Mouse (Mus musculus) intestine, embryonic 15.5 days (tissue): Measurements from ENCODE around the gene Mau2. TPM values are rescaled to one million over a fixed set of nuclear protein-coding genes. Genes with fewer than 3 reads are reported as not detected.
"Not testable (repeated sequence)": the region's sequence is repeated elsewhere in the genome, so short reads cannot be mapped to it uniquely, and the experiment has no call there.

Experiments
- ATAC-seq: fragments of 200-750 bp; cut with Nextera tagmentation; 2 replicates; pipeline ENCODE4 v1.8.0; 2017; ENCODE audit warnings: moderate TSS enrichment, moderate library complexity
- H3K27ac ChIP-seq: fragments of 300-500 bp; sonication (generic); 2 replicates; pipeline ENCODE4 v1.5.1; 2015; ENCODE audit warnings: mild to moderate bottlenecking, inconsistent platforms
- H3K27me3 ChIP-seq: fragments of 300-500 bp; sonication (generic); replicated peaks from 2 replicates; pipeline ENCODE4 v1.6.1; 2015; ENCODE audit warnings: inconsistent platforms
- H3K36me3 ChIP-seq: fragments of 300-500 bp; sonication (generic); 2 replicates; pipeline ENCODE4 v1.6.1; 2015; ENCODE audit warnings: inconsistent platforms
- H3K4me1 ChIP-seq: fragments of 300-500 bp; sonication (generic); replicated peaks from 2 replicates; pipeline ENCODE4 v1.6.1; 2015; ENCODE audit warnings: inconsistent platforms
- H3K4me2 ChIP-seq: fragments of 300-500 bp; sonication (generic); replicated peaks from 2 replicates; pipeline ENCODE4 v1.6.1; 2015; ENCODE audit warnings: mild to moderate bottlenecking, inconsistent platforms
- H3K4me3 ChIP-seq: fragments of 300-500 bp; sonication (generic); replicated peaks from 2 replicates; pipeline ENCODE4 v1.5.1; 2015; ENCODE audit warnings: inconsistent platforms
- H3K9ac ChIP-seq: fragments of 300-500 bp; sonication (generic); 2 replicates; pipeline ENCODE4 v1.6.1; 2015; ENCODE audit warnings: inconsistent platforms
- H3K9me3 ChIP-seq: fragments of 300-500 bp; sonication (generic); 2 replicates; pipeline ENCODE4 v1.6.1; 2016; ENCODE audit warnings: inconsistent platforms
- WGBS: fragments of 180-500 bp; shearing (Covaris S2); methylation state at CpG from one replicate; pipeline ENCODE4 v1.1.7; 2015; 5-methylcytosine and 5-hydroxymethylcytosine counted together
- polyA plus RNA-seq: library from polyadenylated mRNA; unstranded; fragments of >200 nt; fragmentation: Nextera tagmentation; extraction: Ambion mirVana; gene quantifications from 2 replicates; pipeline ENCODE4 v1.2.1, GENCODE M21; 2015

Gene Mau2
- polyA plus RNA-seq, 1 experiment from 2014 or later, result 43.1 TPM

DNA sequence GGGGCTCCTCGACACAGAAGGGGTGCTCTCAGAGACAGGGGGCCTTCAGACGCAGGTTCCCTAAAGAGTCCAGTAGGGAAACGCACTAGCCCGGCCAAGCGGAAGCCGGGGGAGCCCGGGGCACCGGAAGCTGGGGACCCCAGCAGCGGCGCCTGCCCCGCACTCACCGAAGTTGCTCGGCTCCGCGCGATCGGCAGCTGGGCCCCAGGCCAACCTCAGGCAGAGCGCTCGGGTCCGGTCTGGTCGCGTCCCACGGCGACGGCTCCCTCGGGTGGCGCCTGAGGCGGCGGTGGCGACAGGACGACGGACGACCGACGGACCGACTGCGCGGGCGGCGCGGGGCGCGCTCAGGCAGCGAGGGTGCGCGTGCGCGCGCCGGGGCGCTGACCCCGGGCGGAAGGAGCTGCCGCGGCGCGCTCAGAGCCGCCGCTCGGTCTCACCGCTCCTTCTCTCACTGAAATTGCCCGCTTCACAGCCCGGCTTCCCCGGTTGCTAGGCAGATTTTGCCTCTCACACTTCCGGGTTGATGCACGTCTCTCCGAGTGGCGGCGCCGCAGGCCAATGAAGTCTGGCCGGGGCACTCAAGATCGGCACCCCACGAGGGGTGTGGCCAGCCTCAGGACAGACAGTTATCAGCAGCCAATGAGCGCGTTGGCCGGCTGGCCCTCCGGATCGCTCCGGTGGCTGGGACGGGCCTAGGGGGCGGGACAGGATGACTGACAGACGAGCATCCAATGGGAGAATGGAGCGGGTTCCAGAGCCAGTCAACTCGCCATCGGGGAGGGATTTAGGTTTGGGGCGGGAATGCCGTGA lies 46.6 kb downstream of the Mau2 start, which contains the start of gene Gatad2a:
TSS of gene Gatad2a (minus strand) at position 609 of the 813 bp plus-strand sequence.
- Histone ChIP-seq H3K9me3 (no peaks in the 10 kb centered on the region), H3K27ac (peak within 1 kb of the TSS; percentile 95), H3K4me2 (peak within 1 kb of the TSS; percentile 73), H3K4me3 (peak within 1 kb of the TSS; percentile 87), H3K27me3 (no peaks in the 10 kb centered on the region), H3K9ac (peak within 1 kb of the TSS; percentile 89), H3K36me3 (no peaks in the 10 kb centered on the region), H3K4me1 (peaks cover 7% of the 10 kb centered on the region; the same call in 1 of the 2 replicates)
- peak; percentile 99 for ATAC-seq
- WGBS, result under 1% methylated on average over 87 of the region's 87 CpGs

- Histone ChIP-seq H3K27me3 (no peaks in the 10 kb centered on the region), H3K4me2 (peak overlapping the region; percentile 61), H3K36me3 (no peaks in the 10 kb centered on the region), H3K9me3 (no peaks in the 10 kb centered on the region), H3K27ac (peak overlapping the region; percentile 95), H3K4me3 (peak overlapping the region; percentile 87), H3K9ac (peak overlapping the region; percentile 89), H3K4me1 (peaks cover 7% of the 10 kb centered on the region; the same call in 1 of the 2 replicates)
- ATAC-seq, result no peak
- 0% methylated on average over 7 of the region's 7 CpGs for WGBS
These were observed 47.1 kb downstream of the Mau2 start for GRCm38 (mm10) chr8:69995422-69995775.

DNA sequence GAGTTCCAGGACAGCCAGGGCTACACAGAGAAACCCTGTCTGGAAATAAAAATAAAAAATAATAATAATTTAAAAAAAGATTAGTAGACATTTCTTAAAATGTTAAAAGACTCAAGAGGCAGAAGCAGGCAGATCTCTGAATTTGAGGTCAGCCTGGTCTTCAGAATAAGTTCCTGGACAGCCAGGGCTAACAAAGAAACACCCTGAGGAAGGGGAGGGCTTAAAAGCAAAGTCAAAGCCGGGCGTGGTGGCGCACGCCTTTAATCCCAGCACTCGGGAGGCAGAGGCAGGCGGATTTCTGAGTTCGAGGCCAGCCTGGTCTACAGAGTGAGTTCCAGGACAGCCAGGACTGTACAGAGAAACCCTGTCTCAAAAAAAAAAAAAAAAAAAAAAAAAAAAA lies 53.6 kb downstream of the Mau2 start:
- WGBS, result 94% methylated on average over 7 of the region's 7 CpGs

DNA sequence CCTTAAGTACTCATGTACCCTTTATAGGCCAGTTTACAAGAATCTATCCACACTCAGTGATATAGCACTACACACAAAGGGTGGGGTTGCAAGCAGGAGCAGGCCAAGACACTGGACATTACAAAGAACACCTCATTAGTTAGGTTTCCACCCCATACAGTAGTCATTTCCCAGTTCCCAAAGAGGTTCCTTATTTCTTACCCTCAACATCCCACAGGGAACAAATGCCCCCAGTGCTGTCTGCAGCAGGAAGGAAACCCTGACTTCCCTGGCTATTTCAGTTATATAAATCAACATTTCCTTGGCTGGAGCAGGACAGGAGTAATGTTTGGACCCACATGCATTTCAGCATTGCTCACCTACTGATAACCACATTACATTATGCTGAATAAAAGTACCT lies 54.8 kb downstream of the Mau2 start:
- H3K36me3 ChIP-seq, result no peaks in the 10 kb centered on the region
- ATAC-seq, result no peak
- H3K27ac ChIP-seq, result no peak overlapping the region
- no peaks in the 10 kb centered on the region for H3K9me3 ChIP-seq
- 0 out of 2 replicates have a peak, but pooled peaks cover 2% of the 10 kb centered on the region for H3K4me1 ChIP-seq
- H3K27me3 ChIP-seq, result no peaks in the 10 kb centered on the region
- H3K4me3 ChIP-seq, result no peak overlapping the region
- H3K9ac ChIP-seq, result no peak overlapping the region
- H3K4me2 ChIP-seq, result no peak overlapping the region

More for the DNA sequence above, 53.6 kb downstream of the Mau2 start:
- H3K4me3 ChIP-seq, H3K27ac ChIP-seq, H3K36me3 ChIP-seq, H3K27me3 ChIP-seq, H3K9me3 ChIP-seq, ATAC-seq, H3K4me2 ChIP-seq, H3K4me1 ChIP-seq, H3K9ac ChIP-seq: not testable (repeated sequence)

- no peak overlapping the region for H3K9ac ChIP-seq
- no peak overlapping the region for H3K4me3 ChIP-seq
- H3K4me1 ChIP-seq, result 0 out of 2 replicates have a peak, but pooled peaks cover 2% of the 10 kb centered on the region
- H3K27me3 ChIP-seq, result no peaks in the 10 kb centered on the region
- H3K36me3 ChIP-seq, result no peaks in the 10 kb centered on the region
- 88% methylated on average over 2 of the region's 2 CpGs for WGBS
- no peak overlapping the region for H3K4me2 ChIP-seq
- no peak overlapping the region for H3K27ac ChIP-seq
- no peaks in the 10 kb centered on the region for H3K9me3 ChIP-seq
- ATAC-seq, result no peak
These were observed 57.5 kb downstream of the Mau2 start for GRCm38 (mm10) chr8:69984876-69985553.

DNA sequence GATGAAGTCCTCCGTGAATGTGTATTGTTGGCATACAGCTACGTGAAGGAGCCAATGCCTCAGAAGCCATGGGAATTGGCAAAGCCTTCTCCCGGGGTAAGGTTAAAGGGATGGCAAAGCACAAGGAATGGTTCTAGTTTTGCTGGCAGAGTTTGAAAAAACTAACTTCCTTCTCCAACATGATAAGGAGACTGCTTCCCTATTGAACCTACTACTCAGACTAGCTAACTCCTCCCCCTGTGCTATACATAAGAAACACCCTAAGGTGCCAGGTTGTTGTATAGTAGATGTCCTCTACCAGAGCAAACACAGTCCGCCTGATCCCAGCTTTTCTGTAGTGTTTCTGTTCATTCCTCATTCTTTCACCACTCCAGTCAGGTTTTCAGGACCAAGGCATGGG lies 64.1 kb downstream of the Mau2 start:
- WGBS, result 95% methylated on average over 4 of the region's 4 CpGs
- Histone ChIP-seq H3K4me1 (peaks cover 4% of the 10 kb centered on the region; the same call in 1 of the 2 replicates), H3K9me3 (no peaks in the 10 kb centered on the region), H3K4me2 (no peak overlapping the region), H3K27me3 (no peaks in the 10 kb centered on the region), H3K36me3 (no peaks in the 10 kb centered on the region), H3K4me3 (no peak overlapping the region), H3K9ac (no peak overlapping the region), H3K27ac (no peak overlapping the region)
- no peak for ATAC-seq

- no peak for ATAC-seq
- peaks cover 32% of the 10 kb centered on the region for H3K4me1 ChIP-seq
- H3K4me2 ChIP-seq, result peak overlapping the region; percentile 90
- H3K4me3 ChIP-seq, result peak overlapping the region; percentile 97
- 36% methylated on average over 5 of the region's 5 CpGs for WGBS
- peak overlapping the region; percentile 97 for H3K9ac ChIP-seq
- peak overlapping the region; percentile 78 for H3K27ac ChIP-seq
- no peaks in the 10 kb centered on the region for H3K9me3 ChIP-seq
- H3K36me3 ChIP-seq, result no peaks in the 10 kb centered on the region
- H3K27me3 ChIP-seq, result no peaks in the 10 kb centered on the region
These were observed 67.7 kb downstream of the Mau2 start for GRCm38 (mm10) chr8:69974806-69975205.

- H3K9ac ChIP-seq, result peak overlapping the region; percentile 97
- peak overlapping the region; percentile 86 for H3K27ac ChIP-seq
- ATAC-seq, result peak; percentile 97
- H3K4me2 ChIP-seq, result peak overlapping the region; percentile 90
- under 1% methylated on average over 47 of the region's 50 CpGs for WGBS
- peaks cover 36% of the 10 kb centered on the region for H3K4me1 ChIP-seq
- H3K9me3 ChIP-seq, result no peaks in the 10 kb centered on the region
- H3K4me3 ChIP-seq, result peak overlapping the region; percentile 97
- no peaks in the 10 kb centered on the region for H3K36me3 ChIP-seq
- H3K27me3 ChIP-seq, result no peaks in the 10 kb centered on the region
These were observed 68.3 kb downstream of the Mau2 start for GRCm38 (mm10) chr8:69974194-69974614.

- no peaks in the 10 kb centered on the region for H3K9me3 ChIP-seq
- H3K36me3 ChIP-seq, result no peaks in the 10 kb centered on the region
- H3K27me3 ChIP-seq, result no peaks in the 10 kb centered on the region
- peak; percentile 33 for ATAC-seq
- peaks cover 36% of the 10 kb centered on the region for H3K4me1 ChIP-seq
- peak overlapping the region; percentile 90 for H3K4me2 ChIP-seq
- peak overlapping the region; percentile 86 for H3K27ac ChIP-seq
- H3K9ac ChIP-seq, result peak overlapping the region; percentile 97
- peak overlapping the region; percentile 97 for H3K4me3 ChIP-seq
- under 1% methylated on average over 67 of the region's 68 CpGs for WGBS
These were observed 68.9 kb downstream of the Mau2 start for GRCm38 (mm10) chr8:69973442-69974161.

GRCm38 (mm10) chr8:69973063-69973441 lies 69.5 kb downstream of the Mau2 start:
- WGBS, result 8% methylated on average over 7 of the region's 7 CpGs

DNA sequence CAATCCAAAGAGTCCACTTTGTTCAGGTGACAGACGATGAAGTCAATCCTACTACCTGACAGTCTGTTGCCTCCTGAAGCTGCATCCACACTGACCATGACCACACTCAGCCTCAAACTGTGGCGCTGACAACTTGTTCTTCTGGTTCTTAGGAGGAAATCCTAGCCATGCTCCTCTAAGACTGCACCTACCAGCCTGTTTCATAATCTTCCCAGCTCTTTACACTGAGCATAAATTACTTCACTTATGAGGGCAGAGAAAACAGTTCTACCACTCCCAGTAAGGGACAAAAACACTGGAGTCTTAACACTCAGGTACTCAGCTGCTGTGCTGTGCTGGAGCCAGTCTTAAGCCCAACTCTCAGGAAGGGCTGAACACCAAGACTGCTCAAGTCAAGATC lies 71.7 kb downstream of the Mau2 start:
- Histone ChIP-seq H3K9me3 (no peaks in the 10 kb centered on the region), H3K4me3 (no peak overlapping the region), H3K27me3 (no peaks in the 10 kb centered on the region), H3K9ac (peak overlapping the region; percentile 17; the same call in 1 of the 2 replicates), H3K27ac (0 out of 2 replicates have a peak overlapping the region, but pooled peaks have one; percentile 22), H3K4me1 (peaks cover 36% of the 10 kb centered on the region), H3K4me2 (peak overlapping the region; percentile 30), H3K36me3 (0 out of 2 replicates have a peak, but pooled peaks cover 2% of the 10 kb centered on the region)
- 67% methylated on average over 2 of the region's 2 CpGs for WGBS
- no peak for ATAC-seq

More at GRCm38 (mm10) chr8:69973063-69973441, 69.5 kb downstream of the Mau2 start:
- Histone ChIP-seq H3K9ac (peak overlapping the region; percentile 97), H3K27ac (peak overlapping the region; percentile 86), H3K9me3 (no peaks in the 10 kb centered on the region), H3K4me2 (peak overlapping the region; percentile 90), H3K27me3 (no peaks in the 10 kb centered on the region), H3K4me1 (peaks cover 36% of the 10 kb centered on the region), H3K36me3 (no peaks in the 10 kb centered on the region), H3K4me3 (peak overlapping the region; percentile 97)
- ATAC-seq, result no peak
